Mouse (Mus musculus): ENCODE results near the gene Tsga10. TPM values are rescaled to one million over a fixed set of nuclear protein-coding genes. Genes with fewer than 3 reads are reported as not detected.

Tsga10 gene
- polyA plus RNA-seq, 2 experiments = 0.83 to 1.4 TPM

GRCm38 (mm10) chr1:37742126-37742525 is 124.1 kb downstream of the Tsga10 start:
- ATAC-seq (ENCODE audit: insufficient read depth) (no peak), DNase-seq (ENCODE audit: low read depth in 3 of 3, low spot score in 3 of 3) (no peak)
- Histone ChIP-seq H3K9ac (replicated peaks) (no peak overlapping the region), H3K4me2 (ENCODE audit: low read depth) (no peak overlapping the region), H3K36me3 (replicated peaks; ENCODE audit: control insufficient read depth, insufficient read depth, low read depth) (no peaks in the 10 kb centered on the region), H3K27ac (no peak overlapping the region), H3K27me3 (ENCODE audit: control insufficient read depth, insufficient read depth, low read length) (no peaks in the 10 kb centered on the region), H3K4me3 (ENCODE audit: insufficient read depth in 1 of 2, low read depth in 2 of 2, low read length in 2 of 2) (no peak overlapping the region), H3K4me1 (replicated peaks; ENCODE audit: control insufficient read depth in 2 of 2, insufficient read depth in 2 of 2, low read length in 1 of 2) (peaks cover 0 to 7% of the 10 kb centered on the region in 2 experiments; a peak in 2 of 4 replicates), H3K9me3 (ENCODE audit: control insufficient read depth, low read length) (no peaks in the 10 kb centered on the region)
- WGBS (ENCODE audit: insufficient replicate concordance) = 77% methylated on average over 11 of the region's 11 CpGs
- TF ChIP-seq EP300 (IDR thresholded peaks at IDR 0.05; ENCODE audit: low read depth) (no peak), CTCF (IDR thresholded peaks at IDR 0.05; ENCODE audit: low read depth) (no peak)

GRCm38 (mm10) chr1:37740161-37740802 is 125.9 kb downstream of the Tsga10 start:
- DNase-seq (ENCODE audit: low read depth in 3 of 3, low spot score in 3 of 3) (no peak), ATAC-seq (ENCODE audit: insufficient read depth) (no peak)
- Histone ChIP-seq H3K9me3 (ENCODE audit: control insufficient read depth, low read length) (no peaks in the 10 kb centered on the region), H3K4me1 (replicated peaks; ENCODE audit: control insufficient read depth in 2 of 2, insufficient read depth in 2 of 2, low read length in 1 of 2) (peaks cover 0 to 7% of the 10 kb centered on the region in 2 experiments; a peak in 2 of 4 replicates), H3K4me2 (ENCODE audit: low read depth) (no peak overlapping the region), H3K9ac (replicated peaks) (no peak overlapping the region), H3K27me3 (ENCODE audit: control insufficient read depth, insufficient read depth, low read length) (no peaks in the 10 kb centered on the region), H3K27ac (no peak overlapping the region), H3K36me3 (replicated peaks; ENCODE audit: control insufficient read depth, insufficient read depth, low read depth) (no peaks in the 10 kb centered on the region), H3K4me3 (ENCODE audit: insufficient read depth in 1 of 2, low read depth in 2 of 2, low read length in 2 of 2) (no peak overlapping the region)
- TF ChIP-seq EP300 (IDR thresholded peaks at IDR 0.05; ENCODE audit: low read depth) (peak; percentile 51), CTCF (IDR thresholded peaks at IDR 0.05; ENCODE audit: low read depth) (no peak)
- WGBS (ENCODE audit: insufficient replicate concordance) = 23% methylated on average over 8 of the region's 8 CpGs

GRCm38 (mm10) chr1:37738895-37739294 is 127.3 kb downstream of the Tsga10 start:
- H3K4me3 ChIP-seq (ENCODE audit: insufficient read depth in 1 of 2, low read depth in 2 of 2, low read length in 2 of 2) = no peak overlapping the region
- H3K4me2 ChIP-seq (ENCODE audit: low read depth) = no peak overlapping the region
- no peaks in the 10 kb centered on the region for H3K9me3 ChIP-seq (ENCODE audit: control insufficient read depth, low read length)
- H3K36me3 ChIP-seq (replicated peaks; ENCODE audit: control insufficient read depth, insufficient read depth, low read depth) = no peaks in the 10 kb centered on the region
- ATAC-seq (ENCODE audit: insufficient read depth) (no peak), DNase-seq (ENCODE audit: low read depth in 3 of 3, low spot score in 3 of 3) (no peak)
- H3K9ac ChIP-seq (replicated peaks) = no peak overlapping the region
- TF ChIP-seq CTCF (IDR thresholded peaks at IDR 0.05; ENCODE audit: low read depth) (no peak), EP300 (IDR thresholded peaks at IDR 0.05; ENCODE audit: low read depth) (no peak)
- 16% methylated on average over 2 of the region's 2 CpGs for WGBS (ENCODE audit: insufficient replicate concordance)
- H3K4me1 ChIP-seq (replicated peaks; ENCODE audit: control insufficient read depth in 2 of 2, insufficient read depth in 2 of 2, low read length in 1 of 2) = no peaks in the 10 kb centered on the region; a peak in 1 of 4 replicates
- H3K27me3 ChIP-seq (ENCODE audit: control insufficient read depth, insufficient read depth, low read length) = no peaks in the 10 kb centered on the region
- no peak overlapping the region for H3K27ac ChIP-seq

- peak; percentile 23 to 34 (median 28) for DNase-seq (ENCODE audit: low read depth in 3 of 3, low spot score in 3 of 3)
- no peaks in the 10 kb centered on the region for H3K9me3 ChIP-seq (ENCODE audit: control insufficient read depth, low read length)
- H3K4me2 ChIP-seq (ENCODE audit: low read depth) = no peak overlapping the region
- H3K4me3 ChIP-seq (ENCODE audit: insufficient read depth in 1 of 2, low read depth in 2 of 2, low read length in 2 of 2) = no peak overlapping the region
- no peak overlapping the region for H3K9ac ChIP-seq (replicated peaks)
- no peaks in the 10 kb centered on the region for H3K27me3 ChIP-seq (ENCODE audit: control insufficient read depth, insufficient read depth, low read length)
- no peaks in the 10 kb centered on the region; a peak in 1 of 4 replicates for H3K4me1 ChIP-seq (replicated peaks; ENCODE audit: control insufficient read depth in 2 of 2, insufficient read depth in 2 of 2, low read length in 1 of 2)
- H3K27ac ChIP-seq = no peak overlapping the region
- no peak for TF ChIP-seq EP300 (IDR thresholded peaks at IDR 0.05; ENCODE audit: low read depth)
- TF ChIP-seq CTCF (IDR thresholded peaks at IDR 0.05; ENCODE audit: low read depth) = no peak
- no peaks in the 10 kb centered on the region for H3K36me3 ChIP-seq (replicated peaks; ENCODE audit: control insufficient read depth, insufficient read depth, low read depth)
- ATAC-seq (ENCODE audit: insufficient read depth) = no peak
- 43% methylated on average over 4 of the region's 4 CpGs for WGBS (ENCODE audit: insufficient replicate concordance)
Observed at GRCm38 (mm10) chr1:37737045-37737444, 129.2 kb downstream of the Tsga10 start.

GRCm38 (mm10) chr1:37735932-37736331 is 130.3 kb downstream of the Tsga10 start:
- 49% methylated on average over 5 of the region's 5 CpGs for WGBS (ENCODE audit: insufficient replicate concordance)
- no peak overlapping the region for H3K9ac ChIP-seq (replicated peaks)
- no peaks in the 10 kb centered on the region for H3K36me3 ChIP-seq (replicated peaks; ENCODE audit: control insufficient read depth, insufficient read depth, low read depth)
- no peaks in the 10 kb centered on the region; a peak in 1 of 4 replicates for H3K4me1 ChIP-seq (replicated peaks; ENCODE audit: control insufficient read depth in 2 of 2, insufficient read depth in 2 of 2, low read length in 1 of 2)
- H3K27me3 ChIP-seq (ENCODE audit: control insufficient read depth, insufficient read depth, low read length) = no peaks in the 10 kb centered on the region
- TF ChIP-seq CTCF (IDR thresholded peaks at IDR 0.05; ENCODE audit: low read depth) = no peak
- TF ChIP-seq EP300 (IDR thresholded peaks at IDR 0.05; ENCODE audit: low read depth) = no peak
- no peak overlapping the region for H3K4me2 ChIP-seq (ENCODE audit: low read depth)
- no peak overlapping the region for H3K4me3 ChIP-seq (ENCODE audit: insufficient read depth in 1 of 2, low read depth in 2 of 2, low read length in 2 of 2)
- H3K9me3 ChIP-seq (ENCODE audit: control insufficient read depth, low read length) = no peaks in the 10 kb centered on the region
- ATAC-seq (ENCODE audit: insufficient read depth) (no peak), DNase-seq (ENCODE audit: low read depth in 3 of 3, low spot score in 3 of 3) (no peak)
- H3K27ac ChIP-seq = no peak overlapping the region
